Mouse (Mus musculus) macrophage (primary cell): ENCODE data around the gene E030025P04Rik. TPM values are rescaled to one million over a fixed set of nuclear protein-coding genes. Genes with fewer than 3 reads are reported as not detected.

ENCODE experiments used
- H3K27ac ChIP-seq: fragments of 350-480 bp; formaldehyde crosslinking; 2 replicates; pipeline ENCODE4 v1.9.0; 2021
- H3K36me3 ChIP-seq: fragments of 350-480 bp; formaldehyde crosslinking; 2 replicates; pipeline ENCODE4 v1.9.0; 2021; ENCODE audit errors: inconsistent target
- H3K4me3 ChIP-seq: fragments of 350-480 bp; formaldehyde crosslinking; 2 replicates; pipeline ENCODE4 v1.9.0; 2021; ENCODE audit errors: inconsistent target
- H3K79me2 ChIP-seq: fragments of 350-480 bp; formaldehyde crosslinking; 2 replicates; pipeline ENCODE4 v1.9.0; 2021; ENCODE audit errors: inconsistent target
- whole genome bisulfite sequencing: methylation state at CpG from one replicate; pipeline ENCODE4 v1.1.7; 2026; ENCODE audit warnings: inconsistent platforms; ENCODE audit not compliant: missing documents; 5-methylcytosine and 5-hydroxymethylcytosine counted together
- polyA plus RNA-seq: library from polyadenylated mRNA; stranded (reverse); fragments of 250-400 nt; gene quantifications from 3 replicates; pipeline ENCODE4 v1.2.4, GENCODE M21; 2018; ENCODE audit warnings: inconsistent platforms

The E030025P04Rik gene
- polyA plus RNA-seq, 1 experiment from 2014 or later, result not detected

GRCm38 (mm10) chr11:109124284-109124683, 19.9 kb downstream of the E030025P04Rik start:
- Histone ChIP-seq H3K79me2 (no peaks in the 10 kb centered on the region), H3K36me3 (no peaks in the 10 kb centered on the region), H3K4me3 (no peak overlapping the region), H3K27ac (no peak overlapping the region)
- 54% methylated on average over 3 of the region's 3 CpGs for WGBS

- Histone ChIP-seq H3K4me3 (no peak overlapping the region), H3K79me2 (no peaks in the 10 kb centered on the region), H3K36me3 (no peaks in the 10 kb centered on the region), H3K27ac (no peak overlapping the region)
- WGBS, result 86% methylated on average over 11 of the region's 11 CpGs
These were observed 34.3 kb downstream of the E030025P04Rik start for GRCm38 (mm10) chr11:109109826-109110346.

- H3K79me2 ChIP-seq, result no peaks in the 10 kb centered on the region
- no peak overlapping the region for H3K27ac ChIP-seq
- H3K4me3 ChIP-seq, result no peak overlapping the region
- H3K36me3 ChIP-seq, result no peaks in the 10 kb centered on the region
These were observed 35.1 kb downstream of the E030025P04Rik start for GRCm38 (mm10) chr11:109109056-109109455.

GRCm38 (mm10) chr11:109107518-109108205, 36.5 kb downstream of the E030025P04Rik start:
- H3K27ac ChIP-seq, result no peak overlapping the region
- no peaks in the 10 kb centered on the region for H3K36me3 ChIP-seq
- no peaks in the 10 kb centered on the region for H3K79me2 ChIP-seq
- H3K4me3 ChIP-seq, result no peak overlapping the region
- 66% methylated on average over 11 of the region's 11 CpGs for WGBS

DNA sequence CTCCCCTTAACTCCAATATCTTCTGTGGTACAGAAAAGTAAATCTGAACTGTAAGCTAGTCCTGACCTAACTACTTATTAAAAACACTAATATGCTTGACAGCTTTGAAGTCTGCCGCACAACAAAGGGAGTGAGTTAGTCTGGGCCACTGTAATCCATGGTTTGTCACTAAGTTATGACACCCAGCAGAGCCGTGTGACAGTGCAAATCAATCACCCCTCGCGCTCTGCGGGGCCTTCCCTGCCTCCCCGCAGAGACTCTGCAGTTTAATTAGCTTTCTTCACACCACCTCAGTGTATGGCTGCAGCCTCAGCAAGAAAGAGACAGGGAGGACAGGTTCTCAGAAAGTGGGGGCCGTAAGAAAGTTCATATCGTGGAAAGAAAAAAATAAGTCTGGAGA, 37.4 kb downstream of the E030025P04Rik start:
- H3K4me3 ChIP-seq, result no peak overlapping the region
- H3K79me2 ChIP-seq, result no peaks in the 10 kb centered on the region
- H3K36me3 ChIP-seq, result no peaks in the 10 kb centered on the region
- 65% methylated on average over 8 of the region's 8 CpGs for WGBS
- no peak overlapping the region for H3K27ac ChIP-seq

DNA sequence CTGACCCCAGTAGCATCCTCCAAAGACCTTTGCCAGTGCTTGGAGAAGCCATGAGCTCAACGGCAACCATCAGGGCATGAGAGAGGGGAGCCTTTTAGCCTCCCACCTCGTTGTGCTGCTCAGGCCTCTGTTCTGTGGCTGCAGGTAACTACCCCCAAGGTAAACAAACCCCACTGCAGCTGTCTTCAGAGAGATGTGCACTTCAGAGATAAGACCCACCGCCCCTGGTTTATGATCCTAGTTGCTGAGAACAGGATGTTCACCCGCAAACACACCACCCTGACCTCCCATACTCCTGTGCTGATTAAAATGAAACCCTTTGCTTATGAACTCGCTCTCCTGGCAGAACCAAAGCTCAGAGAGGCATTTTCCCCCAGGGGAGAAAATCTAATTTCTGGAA, 38.0 kb downstream of the E030025P04Rik start:
- H3K27ac ChIP-seq, result no peak overlapping the region
- no peaks in the 10 kb centered on the region for H3K79me2 ChIP-seq
- no peak overlapping the region for H3K4me3 ChIP-seq
- no peaks in the 10 kb centered on the region for H3K36me3 ChIP-seq
- 50% methylated on average over 5 of the region's 5 CpGs for WGBS

- 85% methylated on average over 3 of the region's 3 CpGs for WGBS
- Histone ChIP-seq H3K27ac (no peak overlapping the region), H3K36me3 (no peaks in the 10 kb centered on the region), H3K79me2 (no peaks in the 10 kb centered on the region), H3K4me3 (no peak overlapping the region)
These were observed 40.8 kb downstream of the E030025P04Rik start for GRCm38 (mm10) chr11:109103386-109103785.

GRCm38 (mm10) chr11:109102646-109103045, 41.5 kb downstream of the E030025P04Rik start:
- Histone ChIP-seq H3K36me3 (no peaks in the 10 kb centered on the region), H3K27ac (no peak overlapping the region), H3K79me2 (no peaks in the 10 kb centered on the region), H3K4me3 (no peak overlapping the region)
- 93% methylated on average over 7 of the region's 8 CpGs for WGBS

GRCm38 (mm10) chr11:109100266-109100665, 43.9 kb downstream of the E030025P04Rik start:
- Histone ChIP-seq H3K36me3 (no peaks in the 10 kb centered on the region), H3K4me3 (no peak overlapping the region), H3K27ac (peak overlapping the region; percentile 57), H3K79me2 (no peaks in the 10 kb centered on the region)
- WGBS, result 74% methylated on average over 6 of the region's 6 CpGs

DNA sequence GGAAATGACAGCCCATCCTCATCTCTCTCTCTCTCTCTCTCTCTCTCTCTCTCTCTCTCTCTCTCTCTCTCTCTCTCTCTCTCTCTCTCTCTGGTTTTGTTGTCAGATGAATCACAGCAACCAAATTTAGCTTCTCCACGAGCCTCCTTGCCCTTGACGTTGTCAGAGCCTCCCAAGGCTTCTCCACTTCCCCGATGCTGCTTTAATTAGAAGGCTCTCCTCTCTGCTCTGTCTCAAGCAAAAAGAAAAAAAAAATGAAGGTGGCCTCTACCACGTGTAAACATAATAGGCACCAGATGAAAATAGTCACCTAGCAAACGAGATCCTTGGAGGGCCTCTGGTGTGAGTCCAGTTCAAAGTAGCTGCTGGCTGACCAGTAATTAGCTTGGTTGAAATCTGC, 52.3 kb downstream of the E030025P04Rik start:
- Histone ChIP-seq H3K27ac (no peak overlapping the region), H3K4me3 (no peak overlapping the region), H3K36me3 (no peaks in the 10 kb centered on the region), H3K79me2 (no peaks in the 10 kb centered on the region)
- WGBS, result 57% methylated on average over 5 of the region's 5 CpGs

Other genes with a start within 250 kb of the E030025P04Rik start
- not detected in 3 replicates for gene Axin2, start 224.0 kb downstream of the E030025P04Rik start, polyA plus RNA-seq
- gene Rgs9, start 153.8 kb upstream of the E030025P04Rik start, polyA plus RNA-seq, result 0.32 TPM in 1 of 3 replicates, not detected in the others
- gene Gna13, start 218.5 kb upstream of the E030025P04Rik start, polyA plus RNA-seq, result 52.2 to 84.3 TPM (median 79.7 TPM) in 3 replicates